Mouse (Mus musculus) spleen, adult 2 months (tissue): ENCODE measurements at regions not wholly inside any gene's neighbourhood (a gene's known extent, or its start where the extent isn't known, plus 50 kb on each side); places are given as distances from the start of the nearest gene placed in this dataset.

Source experiments
- CTCF ChIP-seq: fragments of 200-500 bp; IDR thresholded peaks from 2 replicates; pipeline ENCODE4 v1.5.1; 2011; ENCODE audit warnings: mild to moderate bottlenecking, inconsistent platforms; ENCODE audit not compliant: insufficient read depth, insufficient read length, insufficient replicate concordance; ENCODE audit errors: extremely low read depth
- POLR2A ChIP-seq: fragments of 200-500 bp; IDR thresholded peaks from 2 replicates; pipeline ENCODE4 v1.6.1; 2011; ENCODE audit warnings: low read depth, low read length, inconsistent platforms

- TF ChIP-seq CTCF = no peak
- TF ChIP-seq POLR2A = no peak
Measured at GRCm38 (mm10) chr4:55927391-55927790, 395.1 kb upstream of the Klf4 start.
